Mouse (Mus musculus): ENCODE measurements at regions not wholly inside any gene's neighbourhood (a gene's known extent, or its start where the extent isn't known, plus 50 kb on each side); places are given as distances from the start of the nearest gene placed in this dataset.

DNA sequence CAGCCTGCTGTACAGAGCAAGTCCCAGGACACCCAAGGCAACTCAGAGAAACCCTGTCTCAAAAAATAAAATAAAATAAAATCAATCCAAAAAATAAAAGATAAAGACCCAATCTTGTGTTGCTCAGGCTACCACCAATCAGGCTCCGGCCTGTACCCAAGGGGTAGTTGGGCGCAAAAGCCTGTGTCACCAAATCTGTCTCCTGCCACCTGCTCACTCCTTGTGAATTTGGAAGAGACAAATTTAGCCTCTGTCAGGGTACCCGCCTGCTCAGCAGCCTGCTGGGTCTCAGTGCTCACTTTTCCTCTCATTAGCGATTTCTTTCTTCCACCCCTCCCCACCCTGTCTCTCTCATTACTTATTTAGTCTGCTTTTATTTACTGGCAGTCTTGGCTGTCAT is 54.6 kb downstream of the Sox4 start:
- no peak for DNase-seq (ENCODE audit: low spot score in 2 of 2)

GRCm38 (mm10) chr13:28892896-28893295 is 60.6 kb downstream of the Sox4 start:
- DNase-seq (ENCODE audit: low spot score in 2 of 2): no peak

DNA sequence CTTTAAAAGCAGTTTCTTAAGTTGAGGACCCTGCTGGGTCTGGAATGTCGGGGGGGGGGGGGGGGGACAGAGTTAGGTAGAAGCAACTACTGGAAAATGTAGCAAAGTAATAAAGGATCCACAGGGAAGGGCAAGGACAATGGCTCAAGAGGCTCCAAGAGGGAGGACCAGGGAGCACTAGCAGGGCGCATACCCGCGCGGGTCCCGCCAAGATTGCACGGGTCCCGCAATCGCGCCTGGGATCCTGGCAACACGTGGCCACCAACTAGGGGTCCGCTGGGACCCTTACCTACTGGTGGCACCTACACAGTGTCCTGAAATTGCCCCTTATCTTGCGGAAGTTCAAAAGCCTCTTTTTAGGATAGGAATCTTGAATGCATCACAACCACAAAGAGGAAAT is 66.4 kb downstream of the Sox4 start:
- DNase-seq (ENCODE audit: low spot score in 2 of 2): no peak

DNA sequence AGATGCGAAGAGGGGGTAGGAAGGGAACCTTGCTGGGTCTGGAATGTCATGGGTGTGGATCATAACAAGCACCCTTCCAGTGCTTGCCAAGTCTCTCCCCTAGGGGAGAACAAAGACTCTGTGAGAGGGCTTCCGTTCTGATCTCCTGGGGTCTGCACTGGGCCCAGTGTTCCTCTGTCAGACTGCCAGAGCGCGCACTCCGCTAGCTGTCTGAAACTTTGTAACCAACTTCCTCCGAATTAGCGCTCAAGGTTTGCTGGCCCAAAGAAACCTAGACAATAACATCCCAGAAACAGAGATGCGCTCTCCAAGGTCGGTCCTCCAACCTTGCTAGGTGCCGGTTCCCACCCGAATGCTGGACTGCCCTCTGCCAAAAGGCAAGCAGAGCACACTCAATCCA is 66.8 kb downstream of the Sox4 start:
- DNase-seq (ENCODE audit: low spot score in 2 of 2): no peak

- peak in 1 of 2 experiments; percentile 16 for DNase-seq (ENCODE audit: low spot score in 2 of 2)
Measured at GRCm38 (mm10) chr13:28885083-28886037, 68.2 kb downstream of the Sox4 start.

DNA sequence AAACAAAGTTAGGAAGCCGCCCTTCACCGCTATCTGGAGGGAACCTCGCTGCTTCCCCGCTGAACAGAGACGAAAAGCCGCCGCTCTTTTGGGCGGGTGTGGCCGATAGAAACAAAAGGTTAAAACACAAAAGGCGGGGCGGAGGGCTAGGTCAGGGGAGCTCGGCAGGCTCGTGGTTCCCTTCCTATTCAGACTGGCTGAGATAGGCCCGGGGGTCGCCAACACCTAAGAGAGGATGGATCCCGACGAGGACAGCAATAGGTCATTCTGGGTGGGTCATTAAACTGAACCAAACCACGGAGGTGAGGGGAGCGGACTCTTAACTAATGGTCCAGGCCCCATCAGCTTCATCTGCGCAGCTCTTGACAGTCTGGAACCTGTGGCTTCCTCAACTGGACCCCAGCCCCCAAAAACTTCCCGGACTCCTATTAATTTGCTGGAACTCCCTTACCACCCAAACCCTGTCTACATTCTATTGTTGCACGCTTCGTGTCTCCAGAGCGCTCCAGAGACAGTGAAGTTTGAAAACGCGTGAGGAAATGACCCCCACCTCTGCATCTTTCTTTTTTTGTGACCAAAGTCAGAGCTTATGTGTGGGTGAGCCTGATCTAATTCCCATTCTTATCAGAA is 69.2 kb downstream of the Sox4 start:
- peak in 1 of 2 experiments; percentile 11 for DNase-seq (ENCODE audit: low spot score in 2 of 2)

DNA sequence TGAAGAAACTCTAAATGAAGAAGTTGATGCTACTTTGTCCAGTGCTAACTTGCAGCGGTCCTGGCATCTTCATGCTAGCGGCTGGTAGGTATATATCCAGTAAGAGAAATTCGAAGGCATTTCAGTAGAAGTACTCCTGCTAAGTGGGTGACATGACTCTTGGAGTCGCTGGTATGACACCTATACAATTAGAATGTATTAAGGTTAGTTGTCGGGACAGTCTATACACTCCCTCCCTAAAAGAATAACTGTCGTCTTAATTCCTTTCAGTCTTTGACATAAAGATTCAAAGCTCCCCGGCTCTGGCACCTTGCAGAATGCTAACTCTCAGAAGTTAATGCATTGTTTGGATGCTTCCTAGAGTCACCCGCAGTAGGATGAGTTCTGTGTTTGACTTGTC is 70.1 kb downstream of the Sox4 start:
- DNase-seq (ENCODE audit: low spot score in 2 of 2): no peak

GRCm38 (mm10) chr13:28880888-28881287 is 72.6 kb downstream of the Sox4 start:
- DNase-seq (ENCODE audit: low spot score in 2 of 2): no peak

DNA sequence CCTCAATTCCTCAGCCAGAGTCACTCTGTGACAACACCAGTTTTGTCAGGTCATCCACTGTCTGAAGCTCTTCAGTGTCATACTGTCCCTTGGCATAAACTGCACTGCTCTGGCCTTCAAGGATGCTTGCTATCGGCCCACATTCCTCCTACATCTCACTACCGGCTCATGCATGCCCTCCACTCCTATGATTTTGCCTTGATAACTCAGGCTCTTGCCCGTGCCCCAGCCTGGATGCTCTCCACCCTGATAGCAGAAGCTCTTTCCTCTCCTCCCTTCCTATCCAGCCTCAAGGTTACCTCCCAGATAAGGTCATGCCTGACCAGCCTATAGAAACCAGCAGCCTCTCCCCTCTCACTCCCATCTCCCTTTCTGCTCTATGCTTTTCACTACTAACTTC is 74.8 kb downstream of the Sox4 start:
- no peak for DNase-seq (ENCODE audit: low spot score in 2 of 2)

- DNase-seq (ENCODE audit: low spot score in 2 of 2): no peak
Measured at GRCm38 (mm10) chr13:28876771-28877170, 76.7 kb downstream of the Sox4 start.

DNA sequence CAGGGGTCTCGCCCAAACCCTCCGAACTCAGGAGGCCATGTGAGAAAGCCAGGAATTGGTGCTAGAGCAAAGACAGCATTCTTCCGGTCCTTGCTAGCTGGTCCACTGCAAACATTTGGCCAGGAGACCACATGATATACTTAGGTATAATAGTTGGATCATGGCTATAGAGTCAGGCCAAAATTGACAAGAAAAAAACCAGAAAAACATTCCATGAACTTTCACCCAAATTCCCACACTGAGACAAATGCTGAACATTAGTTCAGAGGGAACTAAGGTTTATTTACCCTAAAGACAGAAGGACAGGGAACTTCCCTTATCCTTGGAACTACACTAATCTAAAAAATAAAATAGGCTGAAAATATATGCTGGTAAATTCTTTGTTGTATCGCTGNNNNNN is 82.8 kb downstream of the Sox4 start:
- DNase-seq (ENCODE audit: low spot score in 2 of 2): no peak

GRCm38 (mm10) chr13:28867210-28867609 is 86.3 kb downstream of the Sox4 start:
- no peak for DNase-seq (ENCODE audit: low spot score in 2 of 2)

GRCm38 (mm10) chr13:28866686-28867085 is 86.8 kb downstream of the Sox4 start:
- no peak for DNase-seq (ENCODE audit: low spot score in 2 of 2)

DNA sequence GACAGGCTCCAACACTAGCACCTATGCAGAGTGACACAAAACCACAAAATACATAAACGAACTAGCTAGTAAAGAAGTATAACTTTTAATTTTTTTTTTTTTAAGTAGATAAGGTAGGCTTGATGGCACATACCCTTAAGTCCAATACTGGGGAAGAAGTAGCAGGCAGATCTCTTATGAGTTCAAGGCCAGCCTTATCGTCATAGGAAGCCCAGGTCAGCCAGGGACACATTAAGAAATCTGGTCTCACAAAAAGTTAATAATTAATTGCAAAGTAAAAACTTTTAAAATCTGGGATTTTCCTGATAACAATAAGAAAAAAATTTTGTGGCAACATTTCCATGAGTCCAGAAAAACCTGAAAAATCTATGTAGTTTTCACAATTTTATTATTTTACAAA is 92.9 kb downstream of the Sox4 start:
- no peak for DNase-seq (ENCODE audit: low spot score in 2 of 2)

DNA sequence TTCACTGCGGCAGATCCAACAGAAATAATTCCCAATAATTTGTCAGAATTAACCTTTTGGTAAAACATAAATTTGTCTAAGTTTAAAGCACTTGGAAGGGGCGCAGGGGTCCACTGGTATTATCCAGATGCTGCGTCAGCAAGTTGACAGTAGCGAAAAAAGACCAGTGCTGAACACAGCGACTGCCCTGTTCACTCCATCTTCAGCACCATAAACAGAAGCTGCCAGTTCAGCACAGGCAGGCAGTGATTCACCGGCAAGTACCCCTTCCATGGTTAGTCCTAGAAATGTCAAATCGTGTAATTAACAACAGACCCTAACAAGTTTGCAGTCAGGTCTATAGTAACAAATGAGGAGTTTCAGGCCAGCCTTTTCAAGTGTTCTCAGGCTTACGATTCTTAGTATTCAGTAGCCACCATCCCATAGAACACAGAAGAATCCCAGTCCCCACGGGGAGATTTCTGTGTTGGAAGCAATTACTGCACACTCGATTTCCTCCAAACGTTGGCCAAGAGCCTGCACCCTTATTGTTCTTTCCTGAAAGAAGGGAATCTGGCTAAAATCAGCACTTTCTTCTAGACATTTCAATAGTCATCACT is 93.6 kb downstream of the Sox4 start:
- no peak for DNase-seq (ENCODE audit: low spot score in 2 of 2)

- DNase-seq (ENCODE audit: low spot score in 2 of 2): no peak
Measured at GRCm38 (mm10) chr13:28858001-28858400, 95.5 kb downstream of the Sox4 start.

- no peak for DNase-seq (ENCODE audit: low spot score in 2 of 2)
Measured at GRCm38 (mm10) chr13:28857201-28857600, 96.3 kb downstream of the Sox4 start.

GRCm38 (mm10) chr13:28856472-28856871 is 97.0 kb downstream of the Sox4 start:
- no peak for DNase-seq (ENCODE audit: low spot score in 2 of 2)

- no peak for DNase-seq (ENCODE audit: low spot score in 2 of 2)
Measured at GRCm38 (mm10) chr13:28854247-28854646, 99.3 kb downstream of the Sox4 start.

DNA sequence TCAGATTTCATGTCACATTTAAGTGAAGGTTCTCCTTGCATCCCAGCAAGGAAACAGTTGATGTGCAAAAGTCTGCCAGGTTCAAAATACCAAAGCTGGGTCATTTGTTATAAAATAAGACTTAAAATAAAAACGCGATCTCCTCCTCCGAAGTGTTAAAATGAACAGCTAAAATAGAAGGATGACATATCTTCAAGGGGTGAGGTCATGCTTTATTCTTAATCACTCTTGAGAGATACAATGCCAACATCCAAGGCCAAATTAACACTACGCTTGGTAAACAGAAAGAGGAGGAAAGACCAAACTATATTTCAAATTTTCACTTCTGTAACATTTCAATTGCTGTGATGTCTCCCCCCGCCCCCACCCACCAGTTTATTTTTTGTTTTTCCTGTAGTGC is 105.2 kb downstream of the Sox4 start:
- no peak for DNase-seq (ENCODE audit: low spot score in 2 of 2)

DNA sequence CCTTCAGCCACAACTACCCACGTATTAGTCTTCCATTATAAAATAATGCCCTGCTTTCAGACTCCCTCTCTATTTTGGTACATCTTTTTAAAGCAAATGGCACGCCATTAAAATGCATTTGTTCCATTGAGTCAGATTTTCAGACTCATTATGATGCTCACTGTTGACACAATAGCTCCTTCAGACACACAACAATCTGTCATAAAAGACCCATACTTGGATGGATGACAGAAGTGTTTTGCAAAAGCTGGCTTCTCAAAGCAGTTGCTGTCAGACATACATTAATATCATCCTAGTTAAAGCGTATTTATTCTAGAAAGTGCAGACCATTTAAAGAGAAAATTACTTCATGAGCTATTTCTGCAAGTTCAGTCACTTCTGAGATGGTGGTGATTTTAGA is 106.0 kb downstream of the Sox4 start:
- DNase-seq (ENCODE audit: low spot score in 2 of 2): no peak

GRCm38 (mm10) chr13:28844495-28844894 is 109.0 kb downstream of the Sox4 start:
- DNase-seq (ENCODE audit: low spot score in 2 of 2): no peak

- DNase-seq (ENCODE audit: low spot score in 2 of 2): no peak
Measured at GRCm38 (mm10) chr13:28842811-28843210, 110.7 kb downstream of the Sox4 start.
